Mouse (Mus musculus) adrenal gland, adult (tissue): ENCODE measurements around the gene Ndufaf1.
"Not testable (repeated sequence)": the region's sequence is repeated elsewhere in the genome, so short reads cannot be mapped to it uniquely, and the experiment has no call there.

Experiments used
- DNase-seq, 2 experiments: peaks; one replicate each; pipeline ENCODE4 v3.0.0; 2022 to 2023; ENCODE audit warnings: low spot score in 1 of 2; ENCODE audit not compliant: inconsistent age in 2 of 2

Ndufaf1 gene

GRCm38 (mm10) chr2:119662220-119663182 is at the start of gene Ndufaf1:
TSS of gene Ndufaf1 (minus strand) at chr2:119662827.
- DNase-seq: peak; percentile 83 to 96

- no peak for DNase-seq
These were observed 47.4 kb upstream of the Ndufaf1 start for GRCm38 (mm10) chr2:119710011-119710410.

GRCm38 (mm10) chr2:119707676-119708075 is 45.0 kb upstream of the Ndufaf1 start:
- DNase-seq: no peak

GRCm38 (mm10) chr2:119703171-119703570 is 40.5 kb upstream of the Ndufaf1 start:
- DNase-seq: no peak

GRCm38 (mm10) chr2:119699962-119700361 is 37.3 kb upstream of the Ndufaf1 start:
- DNase-seq: no peak

- no peak for DNase-seq
These were observed 35.8 kb upstream of the Ndufaf1 start for GRCm38 (mm10) chr2:119698472-119698871.

GRCm38 (mm10) chr2:119696111-119696510 is 33.5 kb upstream of the Ndufaf1 start:
- DNase-seq: peak in 1 of 2 experiments; percentile 25

- no peak for DNase-seq
These were observed 32.2 kb upstream of the Ndufaf1 start for GRCm38 (mm10) chr2:119694826-119695225.

GRCm38 (mm10) chr2:119692003-119692701 is 29.5 kb upstream of the Ndufaf1 start:
- peak in 1 of 2 experiments; percentile 38 for DNase-seq

- DNase-seq: no peak
These were observed 21.1 kb upstream of the Ndufaf1 start for GRCm38 (mm10) chr2:119683706-119684105.

GRCm38 (mm10) chr2:119675831-119676230 is 13.2 kb upstream of the Ndufaf1 start:
- DNase-seq: no peak

- DNase-seq: no peak
These were observed 12.7 kb upstream of the Ndufaf1 start for GRCm38 (mm10) chr2:119675215-119675784.

GRCm38 (mm10) chr2:119674525-119675214 is 12.0 kb upstream of the Ndufaf1 start, which contains the start of gene Rtf1:
TSS of gene Rtf1 (plus strand) at chr2:119675068.
- DNase-seq: peak; percentile 95 to 98

- DNase-seq: peak; percentile 11 to 62
These were observed 6.4 kb upstream of the Ndufaf1 start for GRCm38 (mm10) chr2:119669010-119669409.

- DNase-seq: not testable (repeated sequence)
These were observed 3.1 kb upstream of the Ndufaf1 start for GRCm38 (mm10) chr2:119665744-119666143.

GRCm38 (mm10) chr2:119644254-119644653 is 18.4 kb downstream of the Ndufaf1 start:
- no peak for DNase-seq

GRCm38 (mm10) chr2:119641214-119641912 is 21.3 kb downstream of the Ndufaf1 start:
- DNase-seq: no peak

- DNase-seq: no peak
These were observed 25.8 kb downstream of the Ndufaf1 start for GRCm38 (mm10) chr2:119636781-119637180.

GRCm38 (mm10) chr2:119621302-119621701 is 41.3 kb downstream of the Ndufaf1 start:
- DNase-seq: no peak

GRCm38 (mm10) chr2:119619002-119619401 is 43.6 kb downstream of the Ndufaf1 start:
- DNase-seq: not testable (repeated sequence)
